Mouse (Mus musculus): ENCODE results near the gene Lrrc3c.
A peak's percentile ranks its signal among the peaks of the same experiment; 100 is the strongest.

The Lrrc3c gene

GRCm38 (mm10) chr11:98597991-98598390, at the start of gene Lrrc3c:
TSS of gene Lrrc3c (plus strand) at chr11:98598291.
- no peak for DNase-seq

GRCm38 (mm10) chr11:98549363-98549762, 48.7 kb upstream of the Lrrc3c start:
- no peak for DNase-seq

- DNase-seq, result no peak
These were observed 47.6 kb upstream of the Lrrc3c start for GRCm38 (mm10) chr11:98550311-98550974.

- DNase-seq, result peak; percentile 96
These were observed 46.9 kb upstream of the Lrrc3c start, which contains the start of gene Zpbp2 for GRCm38 (mm10) chr11:98550975-98551828. TSS of gene Zpbp2 (plus strand) at chr11:98551097.

GRCm38 (mm10) chr11:98553966-98554365, 44.1 kb upstream of the Lrrc3c start:
- DNase-seq, result no peak

- no peak for DNase-seq
These were observed 42.9 kb upstream of the Lrrc3c start for GRCm38 (mm10) chr11:98555124-98555700.

GRCm38 (mm10) chr11:98560942-98561341, 37.1 kb upstream of the Lrrc3c start:
- DNase-seq, result peak; percentile 22

- DNase-seq, result no peak
These were observed 35.1 kb upstream of the Lrrc3c start for GRCm38 (mm10) chr11:98563025-98563424.

GRCm38 (mm10) chr11:98563921-98564414, 34.1 kb upstream of the Lrrc3c start:
- DNase-seq, result no peak

- DNase-seq, result no peak
These were observed 29.8 kb upstream of the Lrrc3c start for GRCm38 (mm10) chr11:98568326-98568725.

GRCm38 (mm10) chr11:98569461-98569860, 28.6 kb upstream of the Lrrc3c start:
- no peak for DNase-seq

GRCm38 (mm10) chr11:98577776-98578175, 20.3 kb upstream of the Lrrc3c start:
- no peak for DNase-seq

- no peak for DNase-seq
These were observed 17.6 kb upstream of the Lrrc3c start for GRCm38 (mm10) chr11:98580301-98581121.

- DNase-seq, result no peak
These were observed 16.6 kb upstream of the Lrrc3c start for GRCm38 (mm10) chr11:98581286-98582029.

GRCm38 (mm10) chr11:98582030-98582388, 16.1 kb upstream of the Lrrc3c start:
- no peak for DNase-seq

GRCm38 (mm10) chr11:98582551-98583264, 15.4 kb upstream of the Lrrc3c start:
- no peak for DNase-seq

GRCm38 (mm10) chr11:98583265-98583552, 14.9 kb upstream of the Lrrc3c start:
- DNase-seq, result no peak

- no peak for DNase-seq
These were observed 14.5 kb upstream of the Lrrc3c start for GRCm38 (mm10) chr11:98583571-98583970.

GRCm38 (mm10) chr11:98584146-98584545, 13.9 kb upstream of the Lrrc3c start:
- no peak for DNase-seq

GRCm38 (mm10) chr11:98584629-98585177, 13.4 kb upstream of the Lrrc3c start:
- DNase-seq, result no peak

Measured in embryo, embryonic 11 days (tissue).